Comparison of ENCODE assay signal across 19 mouse cellular contexts in genomic region chrX:7968899-7969298, GRCm38 (mm10). TPM values are rescaled to one million over a fixed set of nuclear protein-coding genes. Genes with fewer than 3 reads are reported as not detected.
"Had no signal": no experiment of that assay in that cellular context is flagged by ENCODE, and none has a peak within 500 bp of the region (broad histone marks: within the 10 kb centered on the region; RNA-seq: fewer than 3 reads in every experiment).

No protein-coding gene starts in this region.

- H3K36me3 ChIP-seq: kidney, embryonic 15.5 days; limb, embryonic 13.5 days; midbrain, embryonic 10.5 days; midbrain, embryonic 15.5 days; neural tube, embryonic 12.5 days; stomach, embryonic 15.5 days had no signal

- H3K27ac ChIP-seq: kidney, embryonic 15.5 days; limb, embryonic 13.5 days; midbrain, embryonic 10.5 days; midbrain, embryonic 15.5 days; neural tube, embryonic 12.5 days; stomach, embryonic 15.5 days had no signal

- H3K9me3 ChIP-seq: kidney, embryonic 15.5 days; limb, embryonic 13.5 days; midbrain, embryonic 15.5 days; neural tube, embryonic 12.5 days; stomach, embryonic 15.5 days had no signal

- DNase-seq: kidney, adult 2 months; kidney, postnatal 14 days; left cerebral cortex, postnatal 4 days; lung, adult 18-20 months; retina, postnatal 1 day; right cerebral cortex, postnatal 4 days; spleen, adult 18-20 months; thymus, adult 2 months; thymus, postnatal 25 days had no signal

- H3K9ac ChIP-seq: kidney, embryonic 15.5 days; limb, embryonic 13.5 days; midbrain, embryonic 15.5 days; neural tube, embryonic 12.5 days; stomach, embryonic 15.5 days had no signal

- H3K4me2 ChIP-seq: kidney, embryonic 15.5 days; limb, embryonic 13.5 days; midbrain, embryonic 15.5 days; neural tube, embryonic 12.5 days; stomach, embryonic 15.5 days had no signal

- H3K4me1 ChIP-seq: kidney, embryonic 15.5 days; limb, embryonic 13.5 days; midbrain, embryonic 10.5 days; midbrain, embryonic 15.5 days; neural tube, embryonic 12.5 days; stomach, embryonic 15.5 days had no signal

- H3K4me3 ChIP-seq: kidney, embryonic 15.5 days; limb, embryonic 13.5 days; midbrain, embryonic 10.5 days; midbrain, embryonic 15.5 days; neural tube, embryonic 12.5 days; stomach, embryonic 15.5 days had no signal

- ATAC-seq: midbrain, embryonic 15.5 days had no signal

- H3K27me3 ChIP-seq: kidney, embryonic 15.5 days; limb, embryonic 13.5 days; midbrain, embryonic 15.5 days; neural tube, embryonic 12.5 days; stomach, embryonic 15.5 days had no signal

RNA-seq across cellular contexts. Expression of gene Eras, which starts 40.5 kb away (rescaled TPM):
- polyA plus RNA-seq: kidney, adult 2 months; kidney, embryonic 15.5 days; large intestine, adult 2 months; limb, embryonic 13.5 days; lung, embryonic 16.5 days; midbrain, embryonic 15.5 days; neural tube, embryonic 12.5 days; stomach, embryonic 15.5 days; thymus, adult 2 months; urinary bladder, adult 2 months had no signal

RNA-seq across cellular contexts. Expression of gene Glod5, which starts 49.4 kb away (rescaled TPM):
- polyA plus RNA-seq: kidney, embryonic 15.5 days; limb, embryonic 13.5 days; lung, embryonic 16.5 days; neural tube, embryonic 12.5 days; testis, adult 2 months; thymus, adult 2 months; urinary bladder, adult 2 months had no signal
